Mouse (Mus musculus) heart, embryonic 16.5 days (tissue): Measurements from ENCODE around the gene Zbtb9. TPM values are rescaled to one million over a fixed set of nuclear protein-coding genes. Genes with fewer than 3 reads are reported as not detected.

Source experiments
- ATAC-seq: fragments of 200-750 bp; cut with Nextera tagmentation; replicated peaks from 2 replicates; pipeline ENCODE4 v1.8.0; 2017; ENCODE audit warnings: moderate number of reproducible peaks; ENCODE audit not compliant: insufficient read depth, low FRiP score; ENCODE audit errors: extremely low read depth
- H3K27ac ChIP-seq: fragments of 300-500 bp; sonication (generic); 2 replicates; pipeline ENCODE4 v1.5.1; 2014; ENCODE audit warnings: mild to moderate bottlenecking, low read length, control low read depth, moderate library complexity
- H3K27me3 ChIP-seq: fragments of 300-500 bp; sonication (generic); 2 replicates; pipeline ENCODE4 v1.6.1; 2014; ENCODE audit warnings: low read length, mixed read lengths; ENCODE audit not compliant: control insufficient read depth, insufficient read depth
- H3K36me3 ChIP-seq: fragments of 300-500 bp; sonication (generic); 2 replicates; pipeline ENCODE4 v1.6.1; 2014; ENCODE audit not compliant: control insufficient read depth, insufficient read depth
- H3K4me1 ChIP-seq: fragments of 300-500 bp; sonication (generic); 2 replicates; pipeline ENCODE4 v1.6.1; 2014; ENCODE audit warnings: low read length, mixed read lengths; ENCODE audit not compliant: control insufficient read depth, insufficient read depth
- H3K4me2 ChIP-seq: fragments of 300-500 bp; sonication (generic); 2 replicates; pipeline ENCODE4 v1.6.1; 2014; ENCODE audit warnings: low read depth, mild to moderate bottlenecking, control low read depth, low read length
- H3K4me3 ChIP-seq: fragments of 300-500 bp; sonication (generic); 2 replicates; pipeline ENCODE4 v1.5.1; 2014; ENCODE audit warnings: mild to moderate bottlenecking, control low read depth, low read length
- H3K9ac ChIP-seq: fragments of 300-500 bp; sonication (generic); 2 replicates; pipeline ENCODE4 v1.6.1; 2014; ENCODE audit warnings: low read length, control low read depth
- H3K9me3 ChIP-seq: fragments of 300-500 bp; sonication (generic); replicated peaks from 2 replicates; pipeline ENCODE4 v1.6.1; 2016; ENCODE audit warnings: low read length; ENCODE audit not compliant: control insufficient read depth
- WGBS: fragments of 180-500 bp; shearing (Covaris S2); extraction: QIAGEN DNeasy Blood & Tissue Kit; methylation state at CpG from one replicate; pipeline ENCODE4 v1.1.7; 2014; 5-methylcytosine and 5-hydroxymethylcytosine counted together
- polyA plus RNA-seq: library from polyadenylated mRNA; unstranded; fragments of >200 nt; fragmentation: Nextera tagmentation; extraction: Ambion mirVana; gene quantifications from 2 replicates; pipeline ENCODE4 v1.2.1, GENCODE M21; 2015

The Zbtb9 gene
- polyA plus RNA-seq, 1 experiment from 2014 or later = 12.0 TPM

- Histone ChIP-seq H3K4me1 (peaks cover 11% of the 10 kb centered on the region), H3K4me2 (no peak overlapping the region), H3K27me3 (no peaks in the 10 kb centered on the region), H3K36me3 (no peaks in the 10 kb centered on the region), H3K9me3 (no peaks in the 10 kb centered on the region), H3K4me3 (no peak overlapping the region), H3K27ac (peak overlapping the region; percentile 62), H3K9ac (peak overlapping the region; percentile 56)
- ATAC-seq = no peak
- WGBS = 80% methylated on average over 14 of the region's 14 CpGs
Observed at GRCm38 (mm10) chr17:27047762-27048444, 74.9 kb downstream of the Zbtb9 start.

DNA sequence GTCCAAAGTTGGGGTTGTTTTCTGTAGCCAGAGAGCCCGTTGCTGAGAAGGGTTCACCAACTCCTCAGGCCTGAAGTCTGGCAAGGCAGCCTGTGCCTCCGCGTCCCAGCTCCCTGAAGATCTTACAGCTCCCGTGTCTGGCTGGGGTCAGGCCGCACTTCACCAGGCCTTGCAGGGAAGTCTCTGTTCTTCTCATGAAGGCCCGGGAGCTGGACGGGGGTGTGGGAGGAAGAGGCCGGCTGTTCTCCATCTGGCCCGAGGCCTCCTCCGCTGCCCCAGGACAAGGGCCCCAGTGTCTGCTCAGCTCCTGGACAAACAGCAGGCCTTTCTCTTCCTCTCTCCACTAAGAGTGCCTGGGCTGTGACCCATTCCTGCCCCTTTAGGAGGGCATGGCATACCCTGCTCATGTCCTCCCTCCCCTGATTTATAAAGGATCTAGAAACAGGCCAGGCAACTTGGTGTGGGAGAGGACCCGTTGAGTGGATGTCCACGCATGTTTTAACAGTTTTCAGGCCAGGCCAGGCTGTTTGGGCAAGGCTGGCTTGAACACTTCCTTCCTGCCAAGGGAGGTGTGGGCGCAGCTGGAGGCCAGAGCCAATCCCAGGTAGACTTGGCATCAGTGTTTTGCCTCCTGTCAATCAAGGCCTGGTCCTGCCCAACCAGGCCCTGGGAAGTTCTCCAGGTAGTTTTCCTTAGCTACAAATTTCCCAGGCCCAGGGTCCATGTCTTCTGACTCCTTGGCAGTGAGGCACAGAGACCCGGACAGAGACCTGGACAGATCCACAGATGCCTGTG lies 75.7 kb downstream of the Zbtb9 start:
- WGBS = 61% methylated on average over 14 of the region's 14 CpGs
- Histone ChIP-seq H3K27me3 (no peaks in the 10 kb centered on the region), H3K9ac (peak overlapping the region; percentile 56), H3K4me3 (no peak overlapping the region), H3K36me3 (no peaks in the 10 kb centered on the region), H3K9me3 (no peaks in the 10 kb centered on the region), H3K4me2 (no peak overlapping the region), H3K4me1 (peaks cover 7% of the 10 kb centered on the region), H3K27ac (peak overlapping the region; percentile 62)
- no peak for ATAC-seq

DNA sequence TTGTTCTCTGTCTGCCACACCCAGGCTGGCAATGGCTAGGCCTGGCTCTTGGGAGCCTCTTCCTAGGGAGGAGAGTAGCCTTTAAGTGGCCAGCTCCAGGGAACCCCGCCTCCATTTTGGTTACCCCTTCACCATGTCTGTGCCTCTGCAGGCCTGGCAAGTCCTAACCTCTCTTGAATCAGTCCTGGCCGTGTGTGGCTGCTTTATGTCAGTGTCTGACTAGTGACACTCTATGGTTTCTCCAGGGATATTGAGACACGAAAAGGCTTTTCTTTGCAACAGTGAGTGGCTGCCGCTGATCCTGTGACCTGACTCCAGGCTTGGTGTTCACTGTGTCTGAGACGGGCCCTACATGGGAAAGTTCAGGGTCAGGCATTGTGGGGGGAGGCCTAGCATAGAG lies 77.9 kb downstream of the Zbtb9 start:
- WGBS = 53% methylated on average over 5 of the region's 5 CpGs
- no peak overlapping the region for H3K9ac ChIP-seq
- H3K27ac ChIP-seq = no peak overlapping the region
- H3K4me1 ChIP-seq = peaks cover 8% of the 10 kb centered on the region
- no peak for ATAC-seq
- H3K27me3 ChIP-seq = no peaks in the 10 kb centered on the region
- H3K4me2 ChIP-seq = no peak overlapping the region
- H3K9me3 ChIP-seq = no peaks in the 10 kb centered on the region
- H3K4me3 ChIP-seq = no peak overlapping the region
- H3K36me3 ChIP-seq = no peaks in the 10 kb centered on the region

GRCm38 (mm10) chr17:27051514-27051913 lies 78.5 kb downstream of the Zbtb9 start:
- H3K4me1 ChIP-seq = peaks cover 9% of the 10 kb centered on the region
- H3K9ac ChIP-seq = no peak overlapping the region
- H3K4me2 ChIP-seq = peak overlapping the region; percentile 42
- H3K27me3 ChIP-seq = no peaks in the 10 kb centered on the region
- WGBS = 31% methylated on average over 11 of the region's 11 CpGs
- H3K36me3 ChIP-seq = no peaks in the 10 kb centered on the region
- 0 out of 2 replicates have a peak, but pooled peaks have one; percentile 11 for ATAC-seq
- H3K27ac ChIP-seq = no peak overlapping the region
- no peak overlapping the region for H3K4me3 ChIP-seq
- no peaks in the 10 kb centered on the region for H3K9me3 ChIP-seq

GRCm38 (mm10) chr17:27056170-27056569 lies 83.2 kb downstream of the Zbtb9 start:
- H3K4me2 ChIP-seq = peak overlapping the region; percentile 99
- H3K4me3 ChIP-seq = peak overlapping the region; percentile 79
- H3K4me1 ChIP-seq = peaks cover 15% of the 10 kb centered on the region
- H3K27me3 ChIP-seq = peaks cover 16% of the 10 kb centered on the region
- no peaks in the 10 kb centered on the region for H3K9me3 ChIP-seq
- peak overlapping the region; percentile 89 for H3K27ac ChIP-seq
- H3K36me3 ChIP-seq = no peaks in the 10 kb centered on the region
- under 1% methylated on average over 13 of the region's 13 CpGs for WGBS
- peak; percentile 83 for ATAC-seq
- peak overlapping the region; percentile 82 for H3K9ac ChIP-seq

DNA sequence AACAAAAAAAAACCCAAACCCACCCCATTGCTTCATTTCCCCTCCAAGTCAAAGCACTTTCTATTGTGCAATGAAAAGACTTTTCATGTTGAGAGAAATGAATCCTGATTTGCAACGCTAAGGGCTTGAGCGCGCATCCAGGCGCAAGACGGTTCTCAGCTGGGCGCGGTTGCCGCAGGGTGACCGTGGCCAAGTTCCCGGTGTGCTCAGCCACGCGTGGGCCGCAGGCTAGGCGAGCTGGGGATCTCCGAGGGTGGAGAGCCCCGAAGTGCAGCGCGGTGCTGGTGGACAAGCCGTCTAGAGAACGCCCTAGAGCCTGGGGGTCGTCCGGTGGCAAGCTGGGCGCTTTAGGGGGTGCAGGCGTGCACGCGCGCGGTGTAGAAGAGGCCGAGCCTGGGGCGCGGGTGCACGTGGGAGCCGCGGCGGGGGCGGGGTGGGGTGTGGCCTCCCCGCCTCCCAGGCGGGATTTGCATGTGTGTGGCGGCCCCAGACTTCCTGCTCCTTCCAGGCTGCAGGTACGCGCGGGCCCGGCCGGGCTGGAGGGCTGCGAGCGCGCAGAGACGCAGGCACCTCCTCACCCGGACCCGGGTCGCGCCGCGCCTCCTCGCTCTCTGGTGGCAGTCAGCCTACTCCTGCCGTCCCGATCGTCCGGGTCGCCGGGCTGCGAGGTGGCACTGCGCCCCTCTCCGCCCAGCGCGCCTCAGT lies 84.0 kb downstream of the Zbtb9 start, which contains the start of gene Itpr3:
Gene Itpr3 (plus strand): TSS at position 493 of the 705 bp plus-strand sequence.
- H3K4me3 ChIP-seq = peak within 1 kb of the TSS; percentile 79
- H3K9ac ChIP-seq = peak within 1 kb of the TSS; percentile 82
- peak within 1 kb of the TSS; percentile 99 for H3K4me2 ChIP-seq
- H3K27me3 ChIP-seq = peaks cover 16% of the 10 kb centered on the region
- peak; percentile 78 for ATAC-seq
- H3K36me3 ChIP-seq = no peaks in the 10 kb centered on the region
- H3K4me1 ChIP-seq = peaks cover 11% of the 10 kb centered on the region
- peak within 1 kb of the TSS; percentile 89 for H3K27ac ChIP-seq
- H3K9me3 ChIP-seq = no peaks in the 10 kb centered on the region
- under 1% methylated on average over 50 of the region's 66 CpGs for WGBS

- WGBS = 3% methylated on average over 24 of the region's 24 CpGs
- Histone ChIP-seq H3K4me2 (peak overlapping the region; percentile 99), H3K27me3 (peaks cover 16% of the 10 kb centered on the region), H3K36me3 (no peaks in the 10 kb centered on the region), H3K9ac (peak overlapping the region; percentile 82), H3K4me3 (peak overlapping the region; percentile 79), H3K9me3 (no peaks in the 10 kb centered on the region), H3K27ac (peak overlapping the region; percentile 89), H3K4me1 (peaks cover 11% of the 10 kb centered on the region)
- no peak for ATAC-seq
Observed at GRCm38 (mm10) chr17:27057517-27058055, 84.6 kb downstream of the Zbtb9 start.
